Mouse (Mus musculus) stomach, embryonic 15.5 days (tissue): Measurements from ENCODE around the gene Gipc2. TPM values are rescaled to one million over a fixed set of nuclear protein-coding genes. Genes with fewer than 3 reads are reported as not detected.
"Not testable (repeated sequence)": the region's sequence is repeated elsewhere in the genome, so short reads cannot be mapped to it uniquely, and the experiment has no call there.

Experiments used
- ATAC-seq: fragments of 200-750 bp; cut with Nextera tagmentation; 2 replicates; pipeline ENCODE4 v1.8.0; 2017; ENCODE audit warnings: low read depth, moderate number of reproducible peaks, moderate TSS enrichment; ENCODE audit not compliant: insufficient read depth, low FRiP score
- H3K27ac ChIP-seq: fragments of 300-500 bp; sonication (generic); 2 replicates; pipeline ENCODE4 v1.5.1; 2015; ENCODE audit warnings: mild to moderate bottlenecking, inconsistent platforms
- H3K27me3 ChIP-seq: fragments of 300-500 bp; sonication (generic); replicated peaks from 2 replicates; pipeline ENCODE4 v1.6.1; 2015; ENCODE audit warnings: inconsistent platforms
- H3K36me3 ChIP-seq: fragments of 300-500 bp; sonication (generic); 2 replicates; pipeline ENCODE4 v1.6.1; 2015; ENCODE audit warnings: inconsistent platforms
- H3K4me1 ChIP-seq: fragments of 300-500 bp; sonication (generic); 2 replicates; pipeline ENCODE4 v1.6.1; 2015; ENCODE audit warnings: inconsistent platforms
- H3K4me2 ChIP-seq: fragments of 300-500 bp; sonication (generic); 2 replicates; pipeline ENCODE4 v1.6.1; 2015; ENCODE audit warnings: mild to moderate bottlenecking, inconsistent platforms
- H3K4me3 ChIP-seq: fragments of 300-500 bp; sonication (generic); replicated peaks from 2 replicates; pipeline ENCODE4 v1.5.1; 2015; ENCODE audit warnings: inconsistent platforms
- H3K9ac ChIP-seq: fragments of 300-500 bp; sonication (generic); 2 replicates; pipeline ENCODE4 v1.6.1; 2015; ENCODE audit warnings: inconsistent platforms
- H3K9me3 ChIP-seq: fragments of 300-500 bp; sonication (generic); 2 replicates; pipeline ENCODE4 v1.6.1; 2016; ENCODE audit warnings: inconsistent platforms
- WGBS: fragments of 180-500 bp; shearing (Covaris S2); methylation state at CpG from one replicate; pipeline ENCODE4 v1.1.7; 2015; 5-methylcytosine and 5-hydroxymethylcytosine counted together
- polyA plus RNA-seq: library from polyadenylated mRNA; unstranded; fragments of >200 nt; fragmentation: Nextera tagmentation; extraction: Ambion mirVana; gene quantifications from 2 replicates; pipeline ENCODE4 v1.2.1, GENCODE M21; 2015

The Gipc2 gene
- polyA plus RNA-seq, 1 experiment from 2014 or later = 57.5 TPM

DNA sequence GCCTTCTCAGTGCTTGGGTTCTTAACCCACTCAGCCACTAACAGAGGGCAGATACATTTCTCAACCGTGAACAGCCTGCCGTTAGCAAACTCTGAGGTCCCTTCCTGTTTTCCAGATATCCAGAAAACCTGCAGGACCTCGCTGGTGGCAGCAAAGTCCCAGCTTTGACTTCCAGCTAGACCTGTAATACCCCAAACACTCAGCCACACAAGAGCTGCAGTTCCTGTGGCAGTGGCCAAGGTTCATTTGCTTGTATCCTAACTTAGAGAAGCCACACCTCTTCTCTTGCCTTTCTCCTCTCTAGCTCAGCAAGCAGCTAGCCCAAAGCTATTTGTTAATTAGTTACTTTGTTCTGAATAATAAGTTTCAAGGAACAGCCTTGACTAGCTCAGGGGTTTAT is 16.2 kb downstream of the Gipc2 start:
- no peak overlapping the region for H3K9ac ChIP-seq
- no peaks in the 10 kb centered on the region for H3K27me3 ChIP-seq
- no peak overlapping the region for H3K4me2 ChIP-seq
- no peaks in the 10 kb centered on the region for H3K9me3 ChIP-seq
- WGBS = 46% methylated on average over 3 of the region's 3 CpGs
- 0 out of 2 replicates have a peak overlapping the region, but pooled peaks have one; percentile 4 for H3K27ac ChIP-seq
- H3K4me1 ChIP-seq = peaks cover 5% of the 10 kb centered on the region; the same call in 1 of the 2 replicates
- H3K4me3 ChIP-seq = no peak overlapping the region
- no peak for ATAC-seq
- H3K36me3 ChIP-seq = no peaks in the 10 kb centered on the region

DNA sequence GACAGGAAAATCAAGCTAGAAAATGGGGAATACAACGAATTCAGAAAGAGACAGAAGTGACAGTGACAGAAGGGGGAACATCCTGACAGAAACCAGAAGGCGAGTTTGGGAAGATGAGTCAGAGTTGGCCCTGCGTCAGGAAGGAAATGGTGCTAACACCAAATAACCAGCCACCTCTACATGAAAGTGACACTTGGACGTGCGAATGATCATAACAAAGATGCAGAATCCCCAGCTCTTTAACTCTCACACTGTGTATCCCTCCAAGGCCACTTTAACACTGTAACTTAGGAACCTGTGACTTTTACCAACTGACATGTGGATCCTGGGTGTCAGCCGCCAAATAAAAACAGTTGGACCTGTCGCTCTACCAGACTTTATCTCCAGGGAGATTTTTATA is 16.6 kb downstream of the Gipc2 start:
- no peak overlapping the region for H3K9ac ChIP-seq
- no peak overlapping the region for H3K4me3 ChIP-seq
- H3K36me3 ChIP-seq = no peaks in the 10 kb centered on the region
- H3K9me3 ChIP-seq = no peaks in the 10 kb centered on the region
- 55% methylated on average over 7 of the region's 7 CpGs for WGBS
- ATAC-seq = no peak
- no peak overlapping the region for H3K4me2 ChIP-seq
- no peaks in the 10 kb centered on the region for H3K27me3 ChIP-seq
- H3K27ac ChIP-seq = 0 out of 2 replicates have a peak overlapping the region, but pooled peaks have one; percentile 4
- peaks cover 7% of the 10 kb centered on the region; the same call in 1 of the 2 replicates for H3K4me1 ChIP-seq

DNA sequence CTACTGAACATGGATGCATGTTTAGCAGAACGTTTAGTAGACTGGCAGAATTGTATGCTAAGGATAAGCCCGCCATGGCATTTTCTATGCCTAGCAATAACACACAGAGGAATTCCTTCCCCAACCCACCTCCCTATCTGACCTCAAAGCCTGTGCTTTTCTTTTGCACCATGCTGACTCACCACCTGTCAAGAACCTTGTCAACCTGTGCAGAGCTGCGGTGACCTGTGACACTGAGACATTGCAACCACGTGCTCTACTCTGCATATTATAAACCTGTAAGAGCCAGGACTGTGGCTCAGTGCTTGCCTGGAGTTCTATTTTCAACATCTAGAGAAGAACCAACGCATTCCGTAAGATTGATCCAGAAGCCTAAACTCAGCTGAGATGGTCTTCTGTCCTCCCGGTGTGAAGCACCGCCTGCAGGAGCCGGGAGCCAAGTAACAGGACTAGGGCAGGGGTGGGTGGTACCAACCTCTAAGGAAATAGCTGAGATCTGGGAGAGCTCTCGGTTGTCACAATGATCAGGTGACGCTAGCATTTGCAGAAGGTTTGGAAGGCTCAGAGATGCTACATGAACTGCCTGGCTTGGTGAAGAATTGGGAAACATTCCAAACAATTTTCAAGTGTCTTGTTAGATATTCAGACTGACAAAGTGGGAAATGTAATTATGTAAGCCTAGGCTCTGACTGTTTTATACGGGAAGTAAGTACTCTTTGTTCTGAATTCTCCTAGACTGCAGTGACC is 18.8 kb downstream of the Gipc2 start:
- Histone ChIP-seq H3K4me1 (peaks cover 10% of the 10 kb centered on the region; the same call in 1 of the 2 replicates), H3K27me3 (no peaks in the 10 kb centered on the region), H3K4me3 (no peak overlapping the region), H3K9me3 (no peaks in the 10 kb centered on the region), H3K9ac (no peak overlapping the region), H3K4me2 (no peak overlapping the region), H3K27ac (no peak overlapping the region), H3K36me3 (no peaks in the 10 kb centered on the region)
- 55% methylated on average over 12 of the region's 12 CpGs for WGBS
- ATAC-seq = peak; percentile 58; the same call in 1 of the 2 replicates

DNA sequence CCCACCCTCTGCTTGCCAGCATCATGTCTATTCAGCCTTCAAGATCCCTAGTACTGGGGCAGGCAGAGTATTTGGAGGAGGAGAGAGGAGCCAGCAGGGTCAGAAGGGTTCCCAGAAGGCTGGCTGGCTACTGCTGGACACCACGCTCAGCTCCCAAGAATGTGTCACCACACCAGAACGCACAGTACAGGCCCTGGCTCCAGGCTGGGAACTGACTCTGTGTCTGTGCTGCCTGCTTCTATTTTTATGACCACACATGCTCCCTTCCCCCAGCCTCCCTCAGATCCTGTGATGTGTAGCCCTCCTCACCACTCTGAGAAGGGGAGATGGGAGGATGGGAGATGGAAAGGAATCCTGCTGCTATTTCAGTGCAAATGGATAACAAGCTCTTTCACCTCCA is 20.8 kb downstream of the Gipc2 start:
- no peaks in the 10 kb centered on the region for H3K36me3 ChIP-seq
- no peak overlapping the region for H3K4me3 ChIP-seq
- 68% methylated on average over 2 of the region's 2 CpGs for WGBS
- H3K4me2 ChIP-seq = no peak overlapping the region
- H3K27me3 ChIP-seq = no peaks in the 10 kb centered on the region
- peaks cover 10% of the 10 kb centered on the region; the same call in 1 of the 2 replicates for H3K4me1 ChIP-seq
- H3K27ac ChIP-seq = no peak overlapping the region
- no peak overlapping the region for H3K9ac ChIP-seq
- peak; percentile 74 for ATAC-seq
- no peaks in the 10 kb centered on the region for H3K9me3 ChIP-seq

DNA sequence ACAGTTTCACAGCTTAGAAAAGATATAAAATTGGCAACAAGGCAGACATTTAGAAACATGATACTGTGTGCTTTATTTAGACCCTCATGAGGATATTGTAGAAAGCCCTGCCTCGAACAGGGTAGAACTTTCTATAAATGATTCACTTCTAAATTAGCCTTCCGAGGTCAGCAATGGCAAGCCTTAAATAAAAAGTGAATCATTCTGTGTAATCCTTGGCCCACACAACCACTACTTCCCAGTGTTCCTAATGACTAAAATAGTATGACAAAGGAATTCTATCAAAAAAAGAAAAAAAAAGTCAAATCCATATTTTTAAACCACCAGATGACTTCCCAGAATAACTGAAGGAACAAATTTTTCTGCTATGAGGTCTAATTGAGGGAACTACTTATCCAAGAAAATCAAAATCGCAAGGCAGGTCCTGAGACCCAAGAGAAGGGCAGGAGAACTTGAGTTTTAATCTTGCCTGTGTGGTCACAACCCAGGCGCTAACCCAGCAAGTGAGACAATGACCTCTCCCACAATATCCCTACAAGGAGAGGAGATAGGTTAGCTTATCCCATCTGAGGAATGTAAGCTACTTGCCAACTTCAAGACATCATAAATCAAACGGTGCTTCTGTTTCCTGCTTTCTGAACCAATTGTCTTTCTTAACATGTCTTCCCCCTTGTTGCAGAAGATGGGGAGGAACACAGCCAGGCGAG is 22.9 kb downstream of the Gipc2 start:
- ATAC-seq = no peak
- no peak overlapping the region for H3K27ac ChIP-seq
- H3K9me3 ChIP-seq = no peaks in the 10 kb centered on the region
- 57% methylated on average over 6 of the region's 6 CpGs for WGBS
- H3K27me3 ChIP-seq = no peaks in the 10 kb centered on the region
- H3K4me1 ChIP-seq = peaks cover 10% of the 10 kb centered on the region; the same call in 1 of the 2 replicates
- H3K4me3 ChIP-seq = no peak overlapping the region
- no peak overlapping the region for H3K9ac ChIP-seq
- H3K36me3 ChIP-seq = no peaks in the 10 kb centered on the region
- H3K4me2 ChIP-seq = no peak overlapping the region

DNA sequence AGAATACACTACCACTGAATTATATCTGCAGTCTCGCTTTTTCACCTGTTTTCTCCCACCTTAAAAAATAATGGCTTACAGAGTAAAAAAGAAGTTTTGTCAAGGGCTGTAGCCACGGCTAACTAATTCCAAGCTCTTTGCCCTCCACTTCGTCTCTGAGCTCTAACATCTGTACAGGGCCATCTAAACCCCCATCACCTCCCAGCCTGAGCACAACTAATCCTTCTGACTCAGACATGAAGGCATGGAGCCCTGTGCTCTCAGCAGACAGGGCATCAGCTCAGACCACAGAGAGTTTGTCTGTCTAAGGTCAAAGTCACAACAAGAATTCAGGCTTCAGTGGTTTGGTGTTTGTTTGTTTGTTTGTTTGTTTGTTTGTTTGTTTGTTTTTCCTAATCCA is 23.9 kb downstream of the Gipc2 start:
- no peaks in the 10 kb centered on the region for H3K36me3 ChIP-seq

DNA sequence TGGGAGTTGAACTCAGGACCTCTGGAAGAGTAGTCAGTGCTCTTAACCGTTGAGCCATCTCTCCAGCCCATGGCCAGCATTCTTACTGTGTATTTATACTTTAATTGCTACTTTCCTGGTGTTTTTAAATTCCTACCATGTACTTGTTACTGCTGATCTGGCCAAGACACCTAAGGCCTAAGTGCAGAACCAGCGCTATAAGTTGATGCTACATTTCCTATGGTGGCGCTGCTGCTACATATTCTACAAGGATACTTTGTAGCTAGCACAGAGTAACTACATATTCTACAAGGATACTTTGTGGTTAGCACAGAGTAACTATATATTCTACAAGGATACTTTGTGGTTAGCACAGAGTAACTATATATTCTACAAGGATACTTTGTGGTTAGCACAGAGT is 26.7 kb downstream of the Gipc2 start:
- H3K4me3 ChIP-seq, H3K27me3 ChIP-seq, H3K4me1 ChIP-seq, H3K27ac ChIP-seq, H3K9me3 ChIP-seq, ATAC-seq, H3K36me3 ChIP-seq, H3K9ac ChIP-seq, H3K4me2 ChIP-seq: not testable (repeated sequence)
- WGBS = 84% methylated on average over 3 of the region's 3 CpGs

More for the DNA sequence above, 23.9 kb downstream of the Gipc2 start:
- 65% methylated on average over 3 of the region's 3 CpGs for WGBS
- Histone ChIP-seq H3K9me3 (no peaks in the 10 kb centered on the region), H3K4me1 (peaks cover 10% of the 10 kb centered on the region; the same call in 1 of the 2 replicates), H3K4me3 (no peak overlapping the region), H3K9ac (no peak overlapping the region), H3K4me2 (no peak overlapping the region), H3K27ac (no peak overlapping the region), H3K27me3 (no peaks in the 10 kb centered on the region)
- no peak for ATAC-seq

DNA sequence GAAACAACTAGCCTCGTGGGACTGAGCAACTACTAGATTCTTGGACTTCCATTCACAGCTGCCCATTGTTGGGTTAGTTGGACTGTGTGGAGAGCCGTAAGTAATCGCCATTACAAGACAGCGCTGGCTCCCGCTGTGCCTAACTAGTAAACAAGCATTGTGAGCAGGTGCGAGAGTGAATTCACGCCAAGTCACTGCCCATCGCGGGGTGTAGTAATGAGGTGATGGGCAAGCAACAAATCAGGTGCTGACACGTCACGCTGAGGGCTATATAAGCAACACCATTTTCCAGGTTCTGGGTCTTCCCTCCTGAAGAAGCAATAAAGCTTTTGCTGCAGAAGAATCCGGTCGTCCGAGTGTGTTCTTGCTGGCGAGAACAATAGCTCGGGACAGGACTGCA is 29.9 kb downstream of the Gipc2 start:
- not testable (repeated sequence) for H3K27me3 ChIP-seq, H3K9ac ChIP-seq, H3K4me3 ChIP-seq, H3K4me2 ChIP-seq, H3K4me1 ChIP-seq, H3K9me3 ChIP-seq, ATAC-seq, H3K36me3 ChIP-seq, H3K27ac ChIP-seq
- 90% methylated on average over 16 of the region's 16 CpGs for WGBS

DNA sequence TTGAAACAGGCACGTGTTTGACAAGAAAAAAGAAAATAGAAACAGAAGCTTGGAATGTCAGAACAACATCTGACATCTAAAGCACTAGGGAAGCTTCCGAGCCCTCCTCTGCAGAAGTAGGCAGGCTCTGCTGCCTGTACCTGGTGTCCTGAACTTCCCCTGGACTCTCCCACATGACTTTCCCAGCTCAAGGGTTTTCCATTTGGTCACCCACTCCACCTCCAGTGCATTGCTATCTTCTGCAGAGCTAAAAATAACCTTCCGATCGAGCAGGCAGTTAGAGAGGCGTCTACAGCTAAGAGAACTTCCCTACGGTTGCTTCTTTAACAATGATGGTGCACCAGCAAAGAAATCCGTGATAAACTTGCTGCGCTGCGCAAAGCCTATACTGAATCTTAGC is 32.4 kb downstream of the Gipc2 start:
- no peaks in the 10 kb centered on the region for H3K36me3 ChIP-seq
- no peak overlapping the region for H3K9ac ChIP-seq
- H3K4me1 ChIP-seq = no peaks in the 10 kb centered on the region
- H3K27me3 ChIP-seq = no peaks in the 10 kb centered on the region
- ATAC-seq = no peak
- no peak overlapping the region for H3K4me2 ChIP-seq
- no peak overlapping the region for H3K4me3 ChIP-seq
- 63% methylated on average over 9 of the region's 9 CpGs for WGBS
- no peaks in the 10 kb centered on the region for H3K9me3 ChIP-seq
- no peak overlapping the region for H3K27ac ChIP-seq

DNA sequence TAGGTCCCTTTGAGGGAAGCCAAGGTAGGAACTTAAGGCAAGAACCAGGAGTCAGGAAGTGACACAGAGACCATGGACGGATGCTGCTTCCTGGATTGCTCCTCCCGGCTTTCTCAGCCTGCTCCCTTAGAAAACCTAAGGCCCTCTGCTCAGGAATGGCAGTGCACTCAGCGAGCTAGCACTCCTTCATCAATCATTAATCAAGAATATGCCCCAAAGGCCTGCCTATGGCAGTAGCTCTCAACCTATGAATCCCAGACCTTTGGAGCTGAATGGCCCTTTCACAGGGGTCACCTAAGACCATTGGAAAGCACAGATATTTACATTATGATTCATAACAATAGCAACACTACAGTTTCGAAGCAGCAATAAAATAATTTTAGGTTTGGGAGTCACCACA is 35.1 kb downstream of the Gipc2 start:
- WGBS = 64% methylated on average over 4 of the region's 4 CpGs
- no peaks in the 10 kb centered on the region for H3K9me3 ChIP-seq
- H3K4me1 ChIP-seq = no peaks in the 10 kb centered on the region
- no peak overlapping the region for H3K27ac ChIP-seq
- ATAC-seq = no peak
- H3K4me3 ChIP-seq = no peak overlapping the region
- H3K4me2 ChIP-seq = no peak overlapping the region
- no peaks in the 10 kb centered on the region for H3K27me3 ChIP-seq
- H3K9ac ChIP-seq = no peak overlapping the region
- H3K36me3 ChIP-seq = no peaks in the 10 kb centered on the region

DNA sequence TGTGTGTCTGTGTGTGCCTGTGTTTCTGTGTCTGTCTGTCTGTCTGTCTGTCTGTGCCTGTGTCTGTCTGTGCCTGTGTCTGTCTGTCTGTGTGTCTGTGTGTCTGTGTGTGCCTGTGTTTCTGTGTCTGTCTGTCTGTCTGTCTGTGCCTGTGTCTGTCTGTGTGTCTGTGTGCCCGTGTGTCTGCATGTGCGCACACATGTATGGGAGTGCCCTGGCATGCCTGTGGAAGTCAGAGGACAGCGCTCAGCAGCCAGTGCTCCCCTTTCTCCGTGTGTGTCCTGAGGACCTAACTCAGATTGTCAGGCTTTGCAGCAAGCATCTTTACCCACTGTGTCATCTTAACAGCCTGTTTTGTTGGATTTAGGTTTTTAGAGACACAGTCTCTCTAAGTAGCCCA is 36.6 kb downstream of the Gipc2 start:
- not testable (repeated sequence) for H3K27ac ChIP-seq, H3K4me1 ChIP-seq, H3K4me3 ChIP-seq, H3K27me3 ChIP-seq, H3K4me2 ChIP-seq, ATAC-seq, H3K9ac ChIP-seq, H3K9me3 ChIP-seq, H3K36me3 ChIP-seq
- 92% methylated on average over 4 of the region's 4 CpGs for WGBS

DNA sequence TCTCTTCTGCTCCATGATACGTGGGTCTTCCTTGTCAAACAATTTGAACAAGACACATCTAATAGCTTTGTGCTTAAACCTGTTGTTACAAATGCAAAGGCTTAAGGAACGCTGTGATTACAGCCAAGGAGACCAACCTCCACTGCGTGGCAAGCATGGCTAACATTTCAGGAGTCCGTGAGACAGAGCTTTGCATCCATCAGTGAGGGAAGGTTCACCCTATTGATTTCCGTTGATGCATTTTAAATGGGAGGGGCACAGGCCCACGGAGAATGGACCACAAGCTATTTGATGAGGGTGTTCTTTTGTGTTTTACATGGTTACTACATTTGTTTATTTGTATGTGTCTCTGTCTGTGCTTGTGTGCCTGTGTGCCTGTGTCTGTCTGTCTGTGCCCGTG is 37.4 kb downstream of the Gipc2 start:
- no peak overlapping the region for H3K27ac ChIP-seq
- H3K4me3 ChIP-seq = no peak overlapping the region
- WGBS = 79% methylated on average over 7 of the region's 7 CpGs
- ATAC-seq = no peak
- H3K27me3 ChIP-seq = no peaks in the 10 kb centered on the region
- no peak overlapping the region for H3K4me2 ChIP-seq
- H3K9me3 ChIP-seq = no peaks in the 10 kb centered on the region
- H3K36me3 ChIP-seq = no peaks in the 10 kb centered on the region
- H3K9ac ChIP-seq = no peak overlapping the region
- H3K4me1 ChIP-seq = no peaks in the 10 kb centered on the region
